Mouse (Mus musculus): ENCODE measurements around the gene Uxs1. TPM values are rescaled to one million over a fixed set of nuclear protein-coding genes. Genes with fewer than 3 reads are reported as not detected.

The Uxs1 gene
- polyA plus RNA-seq, 1 experiment from 2014 or later, result 18.7 TPM

DNA sequence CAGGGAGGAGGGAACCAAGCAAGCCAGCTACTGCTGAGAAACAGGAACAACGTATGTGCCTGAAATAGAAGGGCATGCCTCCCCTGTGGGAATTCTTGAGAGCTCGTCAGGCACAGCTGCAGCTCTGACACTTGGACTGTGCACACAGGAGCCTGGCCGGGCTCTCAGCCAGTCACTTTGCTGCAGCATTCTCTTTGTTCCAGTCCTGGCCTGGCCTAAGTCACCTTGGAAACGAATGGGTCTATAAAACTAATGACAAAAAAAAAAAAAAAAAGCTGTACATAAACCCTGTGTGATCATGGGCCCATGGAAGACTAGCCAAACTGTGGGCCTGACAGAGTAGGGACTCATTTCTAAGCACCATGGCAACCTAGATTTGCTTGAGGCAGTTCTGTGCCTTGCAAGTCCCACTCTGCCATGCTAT is 129.0 kb downstream of the Uxs1 start:
- H3K4me2 ChIP-seq (replicated peaks), result no peak overlapping the region
- peak; percentile 86 for ATAC-seq (ENCODE audit: low FRiP score, low read depth)
- peak overlapping the region; percentile 52 for H3K27ac ChIP-seq (replicated peaks)
- H3K36me3 ChIP-seq, result no peaks in the 10 kb centered on the region
- H3K9me3 ChIP-seq, result no peaks in the 10 kb centered on the region
- H3K4me1 ChIP-seq, result peaks cover 13% of the 10 kb centered on the region
- 10% methylated on average over 4 of the region's 4 CpGs for WGBS
- no peak overlapping the region for H3K4me3 ChIP-seq
- 0 out of 2 replicates have a peak overlapping the region, but pooled peaks have one; percentile 15 for H3K9ac ChIP-seq (replicated peaks)
- H3K27me3 ChIP-seq, result no peaks in the 10 kb centered on the region

Other genes starting within 250 kb of the Uxs1 start
- 3.1 and 5.1 TPM in 2 replicates for gene 1500015O10Rik, start 97.2 kb downstream of the Uxs1 start, polyA plus RNA-seq (2016; fragmentation: Nextera tagmentation; extraction: Ambion mirVana)
- gene Tpp2, start 105.8 kb upstream of the Uxs1 start, polyA plus RNA-seq (2016; fragmentation: Nextera tagmentation; extraction: Ambion mirVana), result 69.4 and 73.5 TPM in 2 replicates
- 0.88 and 1.0 TPM in 2 replicates for gene Mettl21c, start 192.2 kb upstream of the Uxs1 start, polyA plus RNA-seq (2016; fragmentation: Nextera tagmentation; extraction: Ambion mirVana)
- 0.14 and 0.24 TPM in 2 replicates for gene Gm8251, start 234.1 kb upstream of the Uxs1 start, polyA plus RNA-seq (2016; fragmentation: Nextera tagmentation; extraction: Ambion mirVana)